Mouse (Mus musculus): ENCODE results near the gene Tpcn2.
A peak's percentile ranks its signal among the peaks of the same experiment; 100 is the strongest.

Tpcn2 gene

GRCm38 (mm10) chr7:145283487-145284187 lies at the start of gene Tpcn2:
Gene Tpcn2 (minus strand): TSS chr7:145284011.
- DNase-seq = peak; percentile 93

- no peak for DNase-seq
Measured at GRCm38 (mm10) chr7:145332376-145333041, 48.7 kb upstream of the Tpcn2 start.

DNA sequence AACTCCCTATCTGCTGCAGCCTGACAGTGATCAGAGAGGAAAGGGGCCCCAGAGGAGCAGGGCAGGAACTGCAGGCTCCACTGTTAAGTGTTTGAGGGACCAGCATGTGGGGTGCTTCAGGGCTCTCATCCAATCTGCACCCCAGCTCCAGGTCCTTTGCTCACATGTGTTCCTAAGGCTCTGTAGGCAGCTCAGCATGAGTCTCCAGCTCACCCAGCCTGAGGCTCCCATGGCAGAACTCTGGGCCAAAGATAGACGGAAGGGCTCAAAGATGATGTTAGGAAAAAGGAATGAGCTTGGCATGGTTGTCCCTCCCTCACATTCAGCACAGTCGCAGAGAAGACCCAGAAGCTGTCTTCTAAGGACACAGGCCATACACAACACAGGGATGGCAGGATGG lies 46.8 kb upstream of the Tpcn2 start:
- DNase-seq = no peak

DNA sequence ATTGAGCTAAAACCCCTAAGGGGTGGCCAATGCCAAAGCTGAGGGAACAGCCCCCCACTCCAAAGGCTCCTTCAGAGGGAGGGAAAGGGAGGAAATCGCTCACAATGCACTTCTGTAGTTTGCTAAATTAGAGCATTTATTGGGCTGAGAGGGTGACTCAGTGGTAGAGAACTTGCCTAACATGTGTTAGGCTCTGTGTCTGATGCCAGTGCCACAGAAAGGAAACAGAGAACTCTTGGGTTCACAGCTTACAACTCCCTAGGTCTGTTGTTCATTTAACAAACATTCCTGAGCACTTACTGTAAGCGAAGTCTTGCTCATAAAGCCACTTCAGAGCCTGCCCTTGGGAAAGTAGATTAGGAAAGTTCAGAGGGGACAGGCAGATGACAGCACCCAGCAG lies 46.2 kb upstream of the Tpcn2 start:
- DNase-seq = no peak

- DNase-seq = no peak
Measured at GRCm38 (mm10) chr7:145325697-145326096, 41.9 kb upstream of the Tpcn2 start.

DNA sequence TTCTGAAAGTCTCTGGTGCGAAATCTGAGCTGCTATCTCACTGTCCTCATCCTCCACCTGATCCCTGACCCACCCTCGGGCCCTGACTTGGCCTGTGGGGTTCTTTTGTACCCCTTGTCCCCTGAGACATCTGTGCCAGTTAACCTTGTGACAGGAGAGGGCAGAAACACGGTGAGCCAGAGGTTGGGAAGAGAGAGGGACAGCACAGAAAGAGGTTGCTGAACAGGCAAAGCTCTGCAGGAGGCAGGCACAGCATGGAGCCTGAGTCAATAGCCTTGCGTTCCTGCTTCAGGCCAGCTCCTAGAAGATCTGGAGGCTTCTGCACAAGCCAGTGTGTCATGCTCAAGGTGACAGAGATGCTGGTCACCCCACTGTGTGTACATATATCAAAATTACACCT lies 39.8 kb upstream of the Tpcn2 start:
- no peak for DNase-seq

DNA sequence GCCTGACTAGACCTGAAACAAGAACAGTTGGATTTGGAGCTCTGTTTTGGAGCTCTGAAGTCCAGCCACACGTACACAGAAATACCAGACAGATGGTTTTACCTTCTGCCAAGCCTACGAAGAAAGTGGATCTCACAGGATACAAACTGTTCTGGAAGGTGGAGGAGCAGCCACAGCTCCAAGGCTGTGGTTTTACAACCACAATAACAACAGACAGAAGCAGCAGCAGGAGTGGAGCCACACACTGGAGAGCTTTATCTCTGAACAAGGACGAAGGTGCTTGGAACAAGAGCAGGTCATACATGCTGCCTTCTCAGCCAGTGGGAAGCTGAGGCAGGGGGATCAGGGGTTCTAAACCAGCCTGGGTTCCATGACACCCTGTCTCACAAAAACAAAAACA lies 35.7 kb upstream of the Tpcn2 start:
- no peak for DNase-seq

GRCm38 (mm10) chr7:145317522-145317921 lies 33.7 kb upstream of the Tpcn2 start:
- DNase-seq = no peak

DNA sequence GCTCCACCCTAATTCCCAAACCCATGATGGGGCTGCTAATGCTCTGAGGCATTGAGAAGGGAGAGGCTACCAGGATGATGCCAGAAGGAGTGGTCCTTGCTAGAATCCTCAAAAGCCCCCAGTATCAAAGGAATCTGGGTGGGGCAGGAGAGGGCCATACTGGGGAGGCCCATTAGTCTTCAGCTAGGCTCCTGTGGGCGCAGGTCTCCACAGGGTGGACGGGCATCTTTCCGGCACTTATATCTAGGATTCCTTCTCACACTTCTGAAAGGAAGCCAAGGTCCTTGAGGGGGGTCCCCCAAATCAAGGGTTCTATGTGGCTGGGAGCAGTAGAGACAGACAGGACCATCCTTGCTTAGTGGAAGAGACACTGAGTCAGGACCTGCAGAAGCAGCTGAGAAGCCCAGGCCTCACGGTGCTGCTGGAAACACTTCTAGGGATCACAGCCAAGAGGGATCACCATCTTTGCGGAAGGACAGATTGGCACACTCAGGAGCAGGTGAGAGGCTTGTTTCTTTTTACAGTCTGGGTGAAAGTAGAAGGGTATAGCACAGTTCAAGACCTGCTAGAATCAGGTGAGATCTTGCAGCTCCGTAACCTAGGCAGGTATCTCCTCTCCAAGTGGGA lies 31.1 kb upstream of the Tpcn2 start, which contains the start of gene Mrgprd:
TSS of gene Mrgprd (plus strand) at position 51 of the 627 bp plus-strand sequence.
- DNase-seq = no peak

DNA sequence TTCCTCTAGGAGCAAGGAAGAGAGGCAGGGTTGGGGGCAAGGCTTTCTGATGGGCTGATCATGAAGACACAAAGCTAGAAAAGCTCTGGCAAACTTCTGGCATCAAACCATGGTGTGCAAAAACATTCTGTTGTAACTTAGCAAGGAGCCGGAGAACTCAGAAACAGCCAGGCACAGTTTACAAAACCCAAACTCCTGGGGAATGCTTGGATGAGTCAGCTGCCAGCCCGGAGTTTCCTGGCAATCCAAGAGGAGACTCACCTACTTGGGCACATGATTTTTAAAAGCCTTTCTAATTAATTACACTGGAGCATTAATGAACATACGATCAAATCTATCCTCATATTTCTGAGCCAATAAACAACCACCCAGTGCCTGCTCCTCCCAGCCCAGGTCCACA lies 28.3 kb upstream of the Tpcn2 start:
- no peak for DNase-seq

- DNase-seq = no peak
Measured at GRCm38 (mm10) chr7:145310526-145310925, 26.7 kb upstream of the Tpcn2 start.

GRCm38 (mm10) chr7:145309877-145310276 lies 26.1 kb upstream of the Tpcn2 start:
- no peak for DNase-seq

- no peak for DNase-seq
Measured at GRCm38 (mm10) chr7:145308866-145309265, 25.1 kb upstream of the Tpcn2 start.

DNA sequence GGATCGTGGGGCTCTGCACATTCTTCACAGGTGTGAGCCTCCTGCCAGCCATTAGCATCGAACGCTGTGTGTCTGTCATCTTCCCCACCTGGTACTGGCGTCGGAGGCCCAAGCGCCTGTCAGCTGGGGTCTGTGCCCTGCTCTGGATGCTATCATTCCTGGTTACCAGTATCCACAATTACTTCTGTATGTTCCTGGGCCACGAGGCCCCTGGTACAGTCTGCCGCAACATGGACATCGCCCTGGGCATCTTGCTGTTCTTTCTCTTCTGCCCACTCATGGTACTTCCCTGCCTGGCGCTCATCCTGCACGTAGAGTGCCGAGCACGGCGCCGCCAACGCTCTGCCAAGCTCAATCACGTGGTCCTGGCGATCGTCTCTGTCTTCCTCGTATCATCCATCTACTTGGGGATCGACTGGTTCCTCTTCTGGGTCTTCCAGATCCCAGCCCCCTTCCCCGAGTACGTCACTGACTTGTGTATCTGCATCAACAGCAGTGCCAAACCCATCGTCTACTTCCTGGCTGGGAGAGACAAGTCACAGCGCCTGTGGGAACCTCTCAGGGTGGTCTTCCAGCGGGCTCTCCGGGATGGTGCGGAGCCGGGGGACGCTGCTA lies 24.4 kb upstream of the Tpcn2 start:
- no peak for DNase-seq

- DNase-seq = no peak
Measured at GRCm38 (mm10) chr7:145307636-145308035, 23.8 kb upstream of the Tpcn2 start.

DNA sequence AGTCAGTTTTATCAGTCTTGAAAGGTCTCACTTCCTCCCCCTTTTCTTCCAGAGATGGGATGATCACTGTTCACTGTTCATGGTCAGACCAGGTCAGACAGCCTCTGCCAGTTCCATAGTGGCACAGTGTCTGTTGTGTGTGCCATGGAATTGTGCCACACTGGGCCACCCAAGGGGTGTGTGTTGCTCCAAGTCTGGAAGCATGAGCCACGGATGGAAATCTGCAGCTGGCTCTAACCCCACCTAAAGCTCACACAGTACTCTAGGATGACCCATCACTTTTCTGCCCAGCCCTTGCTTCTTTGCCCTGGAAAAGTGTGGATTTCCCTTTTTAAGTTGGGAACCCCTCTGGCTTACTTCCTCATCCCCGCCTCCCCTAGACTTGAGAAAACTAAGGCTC lies 20.3 kb upstream of the Tpcn2 start:
- DNase-seq = no peak

DNA sequence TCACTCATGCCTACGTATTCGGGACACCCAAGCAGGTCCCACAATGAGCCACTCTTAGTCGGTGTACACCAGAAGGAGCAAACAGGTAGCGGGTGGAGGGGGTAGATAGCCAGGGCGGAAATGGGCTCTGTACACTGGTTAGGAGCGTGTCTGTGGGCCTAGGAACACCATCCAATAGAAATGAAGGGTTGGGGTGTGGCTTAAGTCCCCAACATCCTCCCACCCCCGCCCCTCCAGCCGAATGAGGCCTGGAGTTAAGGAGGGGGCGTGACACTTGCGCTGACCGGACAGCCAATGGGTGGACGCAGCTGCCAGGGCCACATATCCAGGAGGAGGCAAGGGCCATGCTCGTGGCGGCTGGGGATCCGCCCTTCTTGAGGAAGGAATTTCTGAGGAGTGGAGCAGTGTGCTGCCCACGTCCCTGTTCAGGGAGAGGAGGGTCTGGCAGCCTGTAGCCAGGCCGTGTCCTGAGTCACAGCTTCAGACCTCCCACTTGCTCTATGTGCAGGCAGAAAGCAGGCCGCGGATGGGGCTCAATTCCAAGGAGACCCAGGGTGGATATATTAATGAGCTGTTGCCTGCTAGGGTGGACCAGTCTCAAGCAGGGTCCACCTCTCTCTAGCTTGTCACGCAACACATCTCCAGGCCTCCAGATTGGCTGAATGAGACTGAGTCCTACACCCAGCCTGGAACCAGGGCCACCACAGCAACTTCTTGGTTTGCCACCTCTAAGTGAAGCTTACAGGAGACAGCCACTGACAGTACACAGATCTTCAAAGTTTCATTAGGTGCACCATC lies 18.9 kb upstream of the Tpcn2 start:
- no peak for DNase-seq

DNA sequence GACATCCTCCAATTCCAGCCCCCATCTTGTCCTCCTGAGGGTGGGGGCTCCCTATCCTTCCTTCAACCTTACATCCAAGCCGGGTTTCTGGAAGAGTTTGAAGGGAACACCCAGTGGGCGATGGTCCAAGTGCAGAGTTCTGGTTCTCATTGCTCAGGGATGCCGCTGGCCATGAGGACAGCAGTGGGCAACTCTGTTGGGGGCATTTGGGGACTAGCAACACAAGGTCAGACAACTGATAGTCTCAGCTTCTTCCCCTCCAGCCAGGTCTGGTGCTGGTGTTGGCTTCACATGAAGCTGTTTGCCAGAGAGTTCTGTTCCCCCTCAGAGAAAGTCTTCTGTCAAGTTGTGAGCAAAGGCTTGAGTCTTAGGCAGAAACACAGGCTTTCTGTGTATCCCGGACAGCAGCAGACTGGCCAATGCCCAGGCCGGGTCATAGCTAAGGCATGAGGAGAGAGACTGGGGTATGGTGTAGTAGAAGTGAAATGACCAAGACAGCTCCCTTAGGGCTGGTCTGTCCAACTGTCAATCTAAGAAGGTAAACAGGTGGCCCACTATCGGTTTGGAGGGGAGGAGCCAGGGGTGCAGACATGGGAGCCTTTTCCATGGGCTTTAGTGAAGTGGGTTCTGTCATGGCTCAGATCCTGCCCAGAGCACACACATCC lies 17.7 kb upstream of the Tpcn2 start:
- no peak for DNase-seq

- DNase-seq = no peak
Measured at GRCm38 (mm10) chr7:145301008-145301340, 17.2 kb upstream of the Tpcn2 start.

- DNase-seq = no peak
Measured at GRCm38 (mm10) chr7:145300321-145301007, 16.7 kb upstream of the Tpcn2 start, which contains the start of gene Mrgprf. Gene Mrgprf (plus strand): TSS chr7:145300828.

DNA sequence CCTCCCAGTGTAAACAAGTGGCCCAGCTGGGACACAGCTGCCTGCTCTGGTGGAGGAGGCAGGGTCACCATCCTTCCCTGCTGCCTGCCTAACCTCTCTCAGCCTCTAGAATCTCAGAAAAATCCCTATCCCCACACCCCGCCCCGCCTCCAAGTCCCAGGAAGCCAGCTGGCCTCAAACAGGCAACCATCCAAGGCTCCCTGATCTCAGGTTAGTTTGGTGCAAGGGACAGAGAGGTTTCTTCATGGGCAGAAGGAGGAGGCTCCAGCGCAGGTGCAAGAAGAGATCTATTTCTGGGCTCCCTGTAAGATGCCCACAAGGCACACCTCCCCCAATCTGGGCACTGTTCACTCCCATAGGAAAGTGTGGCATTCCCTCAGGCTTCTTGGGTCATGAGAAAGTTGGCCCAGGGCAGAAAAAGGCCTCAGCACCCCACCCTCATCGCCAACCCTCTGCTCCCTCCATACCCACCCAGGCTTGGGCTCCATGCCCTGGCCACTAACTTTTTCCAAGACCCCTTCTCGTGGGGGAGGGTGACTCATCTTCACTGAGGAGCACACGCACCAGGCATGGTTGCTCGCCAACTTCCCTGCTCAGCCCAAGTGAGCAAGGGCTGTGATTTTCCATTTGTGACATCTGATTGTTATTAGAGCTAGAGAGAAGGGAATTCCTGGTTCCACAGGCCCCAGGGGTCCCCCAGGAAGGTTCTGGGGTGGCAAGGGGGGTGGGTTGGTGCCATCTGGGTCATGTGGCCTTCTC lies 15.9 kb upstream of the Tpcn2 start:
- DNase-seq = no peak

Data from thymus, postnatal 14 days (tissue).